Mouse (Mus musculus): ENCODE measurements around the gene 3110009E18Rik.
A peak's percentile ranks its signal among the peaks of the same experiment; 100 is the strongest.

The 3110009E18Rik gene

DNA sequence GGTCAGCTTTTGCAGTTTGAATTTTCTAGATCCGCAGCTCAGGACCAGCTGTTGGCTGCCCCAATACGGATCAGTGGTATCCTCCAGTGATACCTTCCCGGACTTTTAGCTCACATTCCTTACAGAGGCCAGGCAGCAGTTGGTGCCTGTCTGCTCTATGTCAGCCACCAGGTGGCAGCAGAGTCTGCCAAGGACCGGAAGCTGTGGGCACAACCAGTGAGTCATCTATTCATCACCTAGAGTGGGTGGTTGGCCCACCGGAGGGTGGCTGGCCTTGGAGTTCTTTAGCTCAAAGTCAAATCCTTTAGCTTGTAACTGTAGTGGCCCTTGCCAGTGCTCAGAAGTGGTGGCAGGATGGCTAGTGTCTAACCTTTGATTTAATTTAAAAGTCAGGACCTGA, 76.2 kb downstream of the 3110009E18Rik start:
- peak; percentile 46 for DNase-seq (ENCODE audit: low spot score)

GRCm38 (mm10) chr1:120198151-120198550, 77.2 kb downstream of the 3110009E18Rik start:
- DNase-seq (ENCODE audit: low spot score), result no peak

GRCm38 (mm10) chr1:120198942-120199341, 78.0 kb downstream of the 3110009E18Rik start:
- no peak for DNase-seq (ENCODE audit: low spot score)

DNA sequence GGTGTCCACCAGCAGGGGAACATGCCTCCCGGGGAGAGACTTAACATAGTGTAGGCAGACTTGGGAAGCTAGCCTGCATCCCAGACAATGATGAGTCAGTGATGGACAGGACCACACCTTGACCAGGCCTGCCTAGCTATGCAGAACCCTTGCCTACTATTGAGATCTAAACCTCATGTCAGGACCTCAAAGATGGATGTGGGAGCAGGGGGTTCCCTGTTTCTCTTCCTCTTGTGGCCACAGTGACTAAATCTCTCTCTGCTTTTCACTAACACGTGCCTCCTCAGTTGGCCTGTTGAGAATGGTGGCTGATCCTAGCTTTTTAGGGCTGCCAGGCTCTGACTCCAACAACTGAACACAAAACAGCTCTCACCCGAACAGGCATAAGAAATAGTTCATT, 81.6 kb downstream of the 3110009E18Rik start:
- no peak for DNase-seq (ENCODE audit: low spot score)

GRCm38 (mm10) chr1:120203836-120204235, 82.8 kb downstream of the 3110009E18Rik start:
- DNase-seq (ENCODE audit: low spot score), result no peak

GRCm38 (mm10) chr1:120204834-120205233, 83.8 kb downstream of the 3110009E18Rik start:
- no peak for DNase-seq (ENCODE audit: low spot score)

DNA sequence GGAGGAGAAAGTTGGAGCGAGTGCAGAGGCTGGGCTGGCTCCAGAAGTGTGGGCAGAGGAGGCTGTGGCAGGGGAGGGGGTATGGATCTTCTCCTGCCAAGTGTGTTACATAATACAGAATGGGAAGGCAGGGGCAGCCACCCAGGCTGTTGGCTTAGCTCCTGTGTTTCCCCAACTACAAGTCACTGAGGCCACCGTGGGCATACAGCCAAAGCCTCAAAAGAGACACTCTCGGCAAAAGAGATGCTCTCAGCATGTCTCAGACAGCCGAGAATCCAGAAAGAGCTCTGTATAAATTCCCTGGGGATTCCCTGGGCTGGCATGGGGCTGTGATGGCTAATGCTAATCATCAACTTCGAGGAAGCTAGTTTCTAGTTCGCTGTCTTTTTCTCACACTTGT, 86.6 kb downstream of the 3110009E18Rik start:
- DNase-seq (ENCODE audit: low spot score), result no peak

DNA sequence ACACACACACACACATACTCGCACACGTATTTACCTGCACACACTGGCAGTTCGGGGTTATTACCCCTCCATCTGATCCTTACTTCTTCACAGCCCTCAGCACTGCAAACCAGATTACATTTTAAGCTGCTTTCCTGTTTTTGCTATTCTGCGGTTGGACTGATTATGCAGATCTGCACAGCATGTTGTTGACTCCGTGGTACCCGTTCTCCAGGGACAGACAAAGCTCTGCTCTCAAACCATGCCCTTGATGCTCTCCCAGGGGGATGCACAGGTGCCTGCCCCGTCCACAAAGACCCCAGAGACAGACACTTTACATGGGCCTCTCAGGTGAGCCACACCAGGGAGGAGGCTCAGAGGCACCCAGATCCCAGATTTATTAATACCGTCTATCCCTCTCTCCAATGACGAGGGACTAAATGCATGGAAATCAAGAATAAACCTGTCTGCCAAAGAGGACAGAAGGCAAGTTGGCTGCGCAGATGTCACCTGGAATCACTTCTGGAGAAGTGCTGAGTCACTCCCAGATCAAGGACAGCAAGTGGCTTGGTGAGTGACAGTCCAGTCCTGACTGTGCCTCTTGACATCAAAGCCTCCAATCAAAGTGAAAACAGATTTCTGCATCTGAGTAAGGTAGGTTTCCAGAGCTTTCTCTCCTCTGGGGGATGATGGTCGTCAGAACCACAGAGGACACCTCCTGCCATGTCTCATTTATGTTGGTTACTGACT, 87.7 kb downstream of the 3110009E18Rik start:
- DNase-seq (ENCODE audit: low spot score), result no peak

- no peak for DNase-seq (ENCODE audit: low spot score)
Observed at GRCm38 (mm10) chr1:120220841-120221240, 99.9 kb downstream of the 3110009E18Rik start.

- no peak for DNase-seq (ENCODE audit: low spot score)
Observed at GRCm38 (mm10) chr1:120221285-120221684, 100.3 kb downstream of the 3110009E18Rik start.

DNA sequence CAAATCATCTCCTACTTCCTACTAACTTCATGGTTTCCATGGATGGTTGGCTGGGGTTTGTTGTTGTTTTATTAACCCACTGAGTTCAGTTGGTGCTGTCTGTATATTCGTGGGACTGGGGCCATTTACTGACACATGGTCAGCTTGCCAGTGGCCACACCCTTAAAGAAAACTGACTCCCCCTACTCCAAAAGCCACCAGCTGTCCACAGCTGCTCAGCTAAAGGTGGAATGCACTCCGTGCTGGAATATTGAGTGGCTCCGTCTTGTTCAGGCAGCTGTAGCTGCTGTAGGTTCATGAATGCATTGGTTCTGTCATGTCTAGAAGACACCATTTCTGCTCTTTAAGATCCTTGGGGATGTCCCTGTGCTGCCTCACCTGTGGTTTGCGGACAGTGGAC, 102.6 kb downstream of the 3110009E18Rik start:
- DNase-seq (ENCODE audit: low spot score), result no peak

DNA sequence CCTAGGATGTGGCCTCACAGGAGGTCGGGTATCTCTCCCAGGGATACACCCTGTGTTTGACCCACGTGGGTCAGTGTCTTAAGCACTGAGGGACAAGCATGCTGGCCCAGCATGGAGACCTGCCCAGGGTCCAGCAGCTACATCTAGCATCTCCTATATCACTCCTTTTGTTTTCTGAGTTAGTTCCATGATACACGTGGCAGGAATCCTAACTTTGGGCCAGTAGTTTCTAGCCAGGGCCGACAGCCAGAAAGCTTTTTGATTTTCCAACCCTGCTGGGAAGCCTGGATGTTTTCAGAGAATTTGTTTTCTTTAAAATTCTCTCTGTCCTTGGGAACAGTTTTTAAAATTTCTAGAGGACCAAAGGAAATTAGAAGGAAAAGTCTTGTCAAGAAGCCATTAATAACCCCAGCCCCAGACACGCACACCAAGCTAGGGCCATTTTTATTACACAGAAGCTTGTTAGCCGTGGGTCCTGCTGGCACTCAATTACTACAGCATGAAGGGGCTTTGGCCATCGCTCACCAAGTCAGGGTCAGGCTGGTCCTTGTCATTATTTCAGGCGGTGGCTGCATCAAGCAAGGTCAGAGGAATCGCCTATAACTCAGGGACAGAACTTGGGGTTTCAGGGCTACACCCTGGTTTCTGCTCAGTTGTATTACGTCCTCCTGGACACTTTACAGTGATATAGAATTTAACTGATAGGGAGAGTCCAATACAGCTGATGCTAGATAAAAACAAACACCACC, 108.9 kb downstream of the 3110009E18Rik start:
- no peak for DNase-seq (ENCODE audit: low spot score)

DNA sequence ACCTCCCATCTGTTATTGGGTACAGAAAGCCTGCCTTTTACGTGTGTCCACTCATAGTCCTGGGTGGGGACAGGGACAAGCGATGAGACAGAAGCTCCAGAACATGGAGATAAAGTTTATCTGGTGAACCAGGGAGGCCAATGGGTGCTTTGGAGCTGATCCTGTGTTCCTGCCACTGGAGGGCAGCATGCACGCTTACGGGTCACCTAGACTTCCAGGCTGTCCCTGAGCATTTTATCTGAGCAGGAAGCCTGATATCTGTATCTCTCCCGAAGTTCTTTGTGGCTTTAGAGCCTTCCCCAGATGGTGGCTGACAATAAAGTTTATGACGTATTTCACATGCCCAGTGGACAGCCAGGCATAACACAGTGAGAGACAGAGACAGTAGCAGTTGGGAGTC, 110.3 kb downstream of the 3110009E18Rik start:
- DNase-seq (ENCODE audit: low spot score), result no peak

DNA sequence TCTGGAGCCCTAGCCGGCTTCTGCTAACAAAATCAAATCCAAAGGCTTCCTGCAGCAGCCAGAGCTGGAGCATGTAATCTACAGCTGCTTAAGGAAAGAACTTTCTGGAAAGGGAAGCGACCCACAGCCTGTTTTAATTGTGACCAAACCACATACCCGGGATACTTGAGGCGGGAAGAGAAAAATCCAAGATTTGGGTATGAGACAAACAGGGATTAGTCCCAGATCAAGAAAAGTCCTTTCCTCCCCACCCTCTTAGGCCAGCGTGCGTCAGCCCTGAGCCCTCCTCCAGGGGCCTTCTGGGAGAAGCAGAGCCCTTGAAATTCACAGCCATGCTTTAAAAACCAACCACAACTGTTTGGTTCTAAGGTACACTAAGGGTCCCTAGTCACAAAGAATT, 111.2 kb downstream of the 3110009E18Rik start:
- DNase-seq (ENCODE audit: low spot score), result no peak

DNA sequence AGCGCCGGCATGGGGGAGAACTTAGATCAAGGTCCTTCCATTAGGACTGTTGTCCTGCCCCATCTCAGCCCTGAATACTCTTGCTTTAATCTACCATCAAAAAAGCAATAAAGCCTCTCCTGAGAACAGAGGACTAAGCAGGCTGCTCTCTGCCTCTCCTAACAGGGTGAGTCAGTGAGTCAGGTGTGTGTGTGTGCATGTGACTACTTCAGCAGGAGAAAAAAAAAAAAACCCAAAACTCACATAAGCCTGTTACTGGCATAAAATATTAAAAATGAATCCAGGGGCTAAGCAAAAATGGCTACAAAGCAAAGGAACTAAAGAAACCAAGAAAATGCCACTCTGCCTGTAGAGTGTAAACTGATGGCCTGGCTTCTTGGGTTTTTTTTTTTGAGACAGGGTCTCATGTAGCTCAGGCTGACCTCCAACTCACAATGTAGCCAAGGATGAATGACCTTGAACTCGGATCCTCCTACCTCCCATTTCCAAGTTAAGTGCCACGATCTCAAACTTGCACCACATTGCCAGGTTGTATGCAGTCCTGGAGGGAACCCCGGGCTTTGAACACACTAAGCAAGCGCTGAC, 114.7 kb downstream of the 3110009E18Rik start:
- no peak for DNase-seq (ENCODE audit: low spot score)

- no peak for DNase-seq (ENCODE audit: low spot score)
Observed at GRCm38 (mm10) chr1:120236424-120236823, 115.4 kb downstream of the 3110009E18Rik start.

DNA sequence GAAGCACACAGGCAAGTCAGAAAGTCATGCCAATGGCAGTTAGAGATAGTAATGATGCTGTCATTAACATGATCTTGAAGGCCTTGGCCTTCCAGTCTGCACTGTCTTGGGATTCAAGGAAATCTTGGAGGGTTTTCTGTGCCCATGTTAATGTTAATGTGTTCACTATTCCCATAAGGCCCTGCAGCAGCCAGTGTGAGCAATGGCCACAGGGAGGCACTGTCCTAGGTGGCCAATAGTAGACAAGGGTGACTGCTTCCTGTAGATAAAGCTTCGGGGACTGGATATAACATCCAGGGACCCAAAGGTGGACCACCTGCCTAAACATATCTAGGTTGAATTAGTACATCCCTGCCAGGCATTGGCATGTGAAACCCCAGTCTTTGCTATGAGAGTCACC, 116.1 kb downstream of the 3110009E18Rik start:
- no peak for DNase-seq (ENCODE audit: low spot score)

Data from spleen, adult 12 weeks (tissue).